Mouse (Mus musculus) embryo, embryonic 10.5 days (tissue): ENCODE data around the gene Siah2.
A peak's percentile ranks its signal among the peaks of the same experiment; 100 is the strongest.

Experiments
- DNase-seq: peaks from one replicate; pipeline ENCODE4 v3.0.0-alpha.2; 2015; ENCODE audit warnings: low spot score

The Siah2 gene

DNA sequence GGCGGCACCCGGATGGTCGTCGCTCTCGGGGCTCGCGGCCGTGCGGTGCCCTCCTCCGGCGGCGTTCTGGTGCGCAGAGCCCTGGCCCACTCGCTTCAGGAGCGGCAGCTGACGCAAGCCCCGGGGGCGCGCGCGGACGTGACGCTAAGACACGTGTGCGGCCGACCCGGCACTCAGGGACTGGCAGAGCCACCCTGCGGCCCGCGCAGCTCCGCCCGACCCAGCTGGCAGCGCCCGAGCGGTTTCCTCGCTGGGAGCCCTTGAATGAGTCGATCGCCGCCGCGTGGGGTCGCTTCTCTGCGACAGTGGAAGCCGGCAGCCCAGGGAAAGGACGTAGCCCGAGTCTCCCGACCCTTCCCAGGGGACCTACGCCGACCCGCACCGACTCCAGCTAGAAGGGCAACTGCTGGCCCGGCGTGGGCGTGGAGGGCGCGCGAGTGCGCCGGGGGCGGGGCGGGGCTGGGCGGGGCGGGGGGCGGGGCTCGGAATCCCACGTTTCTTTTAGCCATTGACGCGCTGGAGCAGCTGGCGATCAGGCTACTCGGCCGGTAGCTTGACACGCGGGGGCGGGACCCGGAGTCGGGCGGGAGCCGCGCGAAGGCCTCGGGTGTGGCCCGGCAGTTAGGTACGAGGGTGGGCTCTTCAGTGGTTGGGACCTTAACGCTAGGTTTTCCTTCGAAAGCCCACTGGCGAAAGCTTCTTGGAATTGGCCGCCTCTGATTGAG, at the start of gene Siah2:
TSS of gene Siah2 (minus strand) at position 404 of the 725 bp plus-strand sequence.
- DNase-seq = peak; percentile 81

- no peak for DNase-seq
These were observed 47.3 kb upstream of the Siah2 start for GRCm38 (mm10) chr3:58739536-58739935.

- no peak for DNase-seq
These were observed 46.3 kb upstream of the Siah2 start for GRCm38 (mm10) chr3:58738346-58739089.

- DNase-seq = peak; percentile 34
These were observed 39.3 kb upstream of the Siah2 start for GRCm38 (mm10) chr3:58731520-58731919.

- DNase-seq = no peak
These were observed 38.4 kb upstream of the Siah2 start for GRCm38 (mm10) chr3:58730580-58730979.

- DNase-seq = no peak
These were observed 37.3 kb upstream of the Siah2 start for GRCm38 (mm10) chr3:58729549-58729948.

DNA sequence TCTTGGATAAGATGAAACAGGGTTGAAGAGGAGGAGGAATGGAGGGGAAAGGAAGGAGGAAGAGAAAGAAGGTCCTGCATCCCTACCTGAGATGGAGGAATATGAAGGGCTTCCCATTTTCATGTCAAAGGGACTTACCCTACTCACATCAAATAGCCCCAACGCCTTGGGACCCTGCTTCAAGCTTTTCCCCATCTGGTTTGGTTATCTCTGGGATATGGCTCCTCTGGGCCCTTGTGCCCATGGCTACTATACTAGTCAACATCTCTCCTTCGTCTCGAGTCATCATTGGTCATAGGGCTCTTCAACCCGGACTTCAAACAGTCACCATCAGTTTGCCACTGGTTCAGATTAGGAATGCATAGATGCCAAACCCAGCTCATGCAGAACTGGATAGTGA, 35.4 kb upstream of the Siah2 start:
- DNase-seq = no peak

DNA sequence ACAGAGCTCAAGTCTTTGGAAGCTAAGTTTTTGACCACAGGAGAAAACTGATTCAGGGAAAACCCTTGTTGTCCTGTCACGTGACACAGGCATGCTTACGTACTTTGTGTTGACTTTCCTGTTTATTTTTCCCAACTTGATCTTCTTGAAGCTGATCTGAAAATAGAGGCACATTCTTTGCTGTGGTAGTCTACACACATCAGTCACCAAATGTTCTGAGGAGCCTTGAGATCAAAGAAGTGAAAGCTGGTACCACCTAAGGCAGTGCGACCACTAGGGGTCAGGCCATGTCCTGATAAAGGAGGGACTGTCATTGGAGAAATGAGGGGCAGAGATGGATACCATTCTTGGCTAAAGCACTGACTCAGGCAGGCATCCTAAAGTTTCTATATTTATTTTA, 34.8 kb upstream of the Siah2 start:
- DNase-seq = peak; percentile 73

DNA sequence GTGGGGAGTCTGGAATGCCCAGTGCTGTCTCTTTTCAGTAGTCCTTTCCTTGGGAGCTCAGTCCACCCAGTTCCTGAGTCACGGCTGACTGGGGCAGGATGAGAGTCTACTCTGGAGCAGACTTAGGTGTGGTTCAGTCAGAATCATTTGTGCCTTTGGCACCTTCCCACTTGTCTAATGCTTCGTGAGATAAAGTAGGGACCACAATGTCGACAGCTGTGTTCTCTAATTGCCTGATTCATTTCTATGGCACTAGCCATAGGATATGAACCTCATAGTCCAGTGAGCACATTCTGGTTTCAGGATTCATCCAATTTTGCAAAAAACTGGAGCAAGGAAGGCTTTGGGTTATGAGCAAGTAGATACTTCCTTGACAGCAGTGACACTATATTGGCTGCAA, 34.2 kb upstream of the Siah2 start:
- no peak for DNase-seq

DNA sequence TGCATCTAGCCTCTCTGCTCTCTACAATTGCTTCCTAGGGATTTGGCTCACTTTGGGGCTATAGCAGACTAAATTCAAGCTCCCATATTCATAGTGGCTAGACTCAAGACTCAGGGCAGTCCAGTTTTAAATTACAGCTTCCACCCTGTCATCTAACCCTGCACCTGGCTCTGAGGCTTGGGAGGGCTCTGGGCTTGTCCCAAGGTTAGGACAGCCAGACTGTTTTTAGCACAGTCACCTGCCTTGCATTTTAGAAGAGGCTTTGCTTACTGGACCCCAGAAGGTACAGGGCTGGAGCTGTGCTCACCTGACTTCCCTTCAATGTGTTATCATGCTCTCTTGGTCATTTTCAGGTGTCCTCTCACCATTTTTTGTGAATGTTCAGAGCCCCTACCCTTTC, 32.6 kb upstream of the Siah2 start:
- DNase-seq = no peak

DNA sequence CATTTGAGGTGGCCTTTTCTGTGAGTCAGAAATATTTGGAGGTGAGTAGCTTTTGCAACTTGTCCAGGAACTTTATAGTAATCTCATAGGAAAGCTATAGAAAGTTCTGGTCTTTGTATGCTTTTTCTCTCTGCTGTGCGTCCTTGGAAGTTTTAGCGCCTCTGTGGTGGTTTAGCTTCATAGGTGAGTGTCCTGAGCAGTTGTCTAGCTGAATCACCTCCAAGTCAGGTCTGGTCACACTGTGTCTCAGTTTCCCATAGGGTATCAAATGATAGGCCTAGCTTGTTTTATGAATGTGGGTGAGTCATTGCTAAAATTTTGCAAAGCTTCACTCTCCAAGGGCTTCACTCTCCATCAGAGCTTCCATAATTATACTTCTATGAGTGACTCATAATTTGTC, 31.5 kb upstream of the Siah2 start:
- DNase-seq = no peak

GRCm38 (mm10) chr3:58719461-58720230, 27.4 kb upstream of the Siah2 start:
- no peak for DNase-seq

DNA sequence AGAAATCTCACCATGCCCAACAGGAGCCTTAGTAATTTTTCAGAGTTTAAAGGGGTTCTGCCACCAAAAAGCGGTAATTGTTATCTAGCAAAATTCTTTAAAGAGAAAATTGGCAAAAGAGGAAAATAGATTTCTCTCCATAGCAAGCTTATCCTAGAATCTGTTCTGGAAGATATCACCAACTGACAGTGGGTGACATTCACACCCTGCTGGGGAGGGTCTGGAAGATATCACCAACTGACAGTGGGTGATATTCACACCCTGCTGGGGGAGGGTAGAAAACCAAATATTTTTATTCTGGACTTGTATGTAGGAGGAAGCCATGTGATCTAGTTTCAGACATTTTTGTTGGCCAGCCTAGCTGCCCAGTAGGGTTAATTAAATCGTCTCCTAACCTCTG, 24.5 kb upstream of the Siah2 start:
- DNase-seq = no peak

DNA sequence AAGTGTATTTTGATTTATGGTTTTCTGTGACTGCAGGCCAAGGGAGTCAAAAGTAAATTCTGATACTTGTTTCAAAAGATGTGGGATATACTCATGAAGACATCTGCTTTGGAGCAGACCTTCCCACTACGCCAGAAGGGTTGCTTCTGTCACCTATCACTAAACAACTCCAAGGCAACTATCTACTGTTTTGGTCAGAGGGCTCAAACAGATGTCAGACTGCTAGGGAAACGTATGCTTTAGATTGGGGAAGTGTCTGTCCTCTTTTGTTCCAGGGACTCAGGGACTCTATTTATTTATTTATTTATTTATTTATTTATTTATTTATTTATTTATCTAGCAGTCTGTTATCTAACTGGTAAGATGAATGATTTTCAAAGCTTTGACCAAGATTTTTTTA, 22.6 kb upstream of the Siah2 start:
- no peak for DNase-seq

DNA sequence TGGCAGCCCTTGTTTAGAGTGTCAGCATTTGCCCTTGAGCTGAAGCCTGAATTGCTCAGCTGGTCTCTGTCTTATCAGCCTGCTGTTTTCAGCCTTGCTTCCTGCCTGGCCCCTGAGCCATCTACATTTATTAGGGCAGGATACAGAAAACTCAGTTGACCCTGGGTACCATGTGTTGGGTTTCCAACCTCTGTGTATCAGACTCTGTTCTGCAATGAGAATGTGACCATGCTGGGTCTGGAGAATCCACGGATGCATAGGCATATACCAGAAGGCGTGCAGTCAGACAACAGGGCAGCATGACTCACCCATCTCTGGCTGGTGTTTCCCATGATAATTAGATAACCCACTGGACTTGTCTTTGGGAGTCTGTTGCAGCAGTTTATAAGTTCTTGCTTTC, 21.8 kb upstream of the Siah2 start:
- no peak for DNase-seq

DNA sequence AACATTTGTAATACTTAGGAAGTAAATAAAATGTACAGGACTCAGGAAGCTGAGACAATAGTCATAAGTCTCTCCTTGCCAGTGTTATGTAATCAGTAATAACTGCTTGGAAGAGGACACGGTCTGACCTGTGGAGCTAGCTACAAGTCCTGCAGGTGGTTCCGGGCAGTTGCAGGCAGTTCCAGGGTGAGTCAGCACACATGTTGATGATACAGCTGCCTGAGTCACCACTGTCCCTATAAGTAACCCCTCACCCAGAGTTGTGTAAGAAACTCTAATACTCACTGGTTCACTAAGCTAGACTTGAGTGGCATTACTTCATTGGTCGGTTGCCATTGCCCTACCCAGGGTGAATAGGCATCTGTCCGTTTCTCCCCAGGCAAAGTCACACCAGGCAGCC, 21.0 kb upstream of the Siah2 start:
- DNase-seq = no peak

DNA sequence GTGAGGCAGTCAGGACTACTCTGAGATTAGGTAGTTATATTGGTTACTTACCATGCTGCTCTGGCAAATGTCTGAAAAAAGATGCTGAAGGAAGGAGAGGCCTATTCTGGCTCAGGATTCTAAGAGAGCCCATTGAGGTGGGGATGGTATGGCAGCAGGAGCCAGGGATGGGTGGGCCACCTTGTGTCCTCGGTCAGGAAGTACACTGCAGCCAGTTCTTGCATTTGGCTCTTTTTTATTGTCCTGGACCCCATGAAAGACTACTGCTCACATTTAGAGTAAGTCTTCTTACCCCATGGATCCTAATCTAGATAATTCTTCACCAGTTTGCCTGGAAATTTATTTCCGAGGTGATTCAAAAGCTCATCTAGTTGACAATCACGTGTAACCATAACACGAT, 12.3 kb upstream of the Siah2 start:
- DNase-seq = no peak

GRCm38 (mm10) chr3:58703748-58704147, 11.5 kb upstream of the Siah2 start:
- no peak for DNase-seq

GRCm38 (mm10) chr3:58702329-58702728, 10.1 kb upstream of the Siah2 start:
- DNase-seq = no peak

DNA sequence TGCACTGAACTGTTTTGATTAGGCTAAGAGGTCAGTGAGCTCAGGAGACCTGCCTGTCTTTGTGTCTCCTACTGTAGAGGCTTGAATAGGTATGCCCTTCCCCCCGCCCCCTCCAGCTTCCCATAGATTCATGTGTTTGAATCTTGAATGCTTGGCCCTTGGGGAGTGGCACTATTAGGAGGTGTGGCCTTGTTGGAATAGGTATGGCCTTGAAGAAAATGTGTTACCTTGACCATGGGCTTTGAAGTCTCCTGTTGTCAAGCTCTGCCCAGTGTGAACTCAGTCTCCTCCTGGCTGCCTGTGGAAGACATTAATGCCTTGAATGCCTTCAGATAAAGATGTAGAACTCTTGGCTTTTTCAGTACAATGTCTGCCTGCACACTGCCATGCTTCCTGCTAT, 9.2 kb upstream of the Siah2 start:
- DNase-seq = no peak

- DNase-seq = no peak
These were observed 5.7 kb upstream of the Siah2 start for GRCm38 (mm10) chr3:58697926-58698325.

DNA sequence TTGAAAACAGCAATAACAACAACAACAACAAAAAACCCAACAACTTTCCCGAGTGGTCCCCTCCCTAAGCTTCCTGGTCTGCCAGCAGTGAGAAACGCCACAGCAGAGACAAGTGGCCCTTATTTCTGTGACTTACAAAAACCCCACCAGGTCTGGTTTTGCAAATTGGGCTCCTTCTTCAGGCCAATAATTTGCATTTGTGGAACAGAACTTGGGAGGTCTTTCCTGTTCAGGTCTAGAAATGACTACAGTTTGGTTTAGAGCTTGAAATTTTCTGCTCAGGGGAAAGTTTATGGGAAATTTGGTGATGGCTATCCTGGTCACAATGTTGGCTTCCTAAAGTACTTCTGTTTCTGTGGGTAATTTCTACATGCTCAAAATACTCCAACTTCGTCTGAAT, 4.6 kb upstream of the Siah2 start:
- no peak for DNase-seq

GRCm38 (mm10) chr3:58695507-58695906, 3.3 kb upstream of the Siah2 start:
- no peak for DNase-seq
